Mouse (Mus musculus) neural tube, embryonic 14.5 days (tissue): ENCODE measurements at regions not wholly inside any gene's neighbourhood (a gene's known extent, or its start where the extent isn't known, plus 50 kb on each side); places are given as distances from the start of the nearest gene placed in this dataset.

Source experiments
- ATAC-seq: fragments of 200-750 bp; cut with Nextera tagmentation; 2 replicates; pipeline ENCODE4 v1.8.0; 2017; ENCODE audit warnings: low read depth, mild to moderate bottlenecking, moderate TSS enrichment, moderate library complexity
- H3K27ac ChIP-seq: fragments of 300-500 bp; sonication (generic); 2 replicates; pipeline ENCODE4 v1.5.1; 2014; ENCODE audit warnings: low read depth, mild to moderate bottlenecking, control low read depth, low read length, moderate library complexity, mixed read lengths
- H3K27me3 ChIP-seq: fragments of 300-500 bp; sonication (generic); 2 replicates; pipeline ENCODE4 v1.6.1; 2014; ENCODE audit warnings: low read length; ENCODE audit not compliant: control insufficient read depth, insufficient read depth
- H3K36me3 ChIP-seq: fragments of 300-500 bp; sonication (generic); 2 replicates; pipeline ENCODE4 v1.6.1; 2014; ENCODE audit warnings: low read length, mixed read lengths; ENCODE audit not compliant: control insufficient read depth, insufficient read depth
- H3K4me1 ChIP-seq: fragments of 300-500 bp; sonication (generic); 2 replicates; pipeline ENCODE4 v1.6.1; 2014; ENCODE audit warnings: low read length; ENCODE audit not compliant: control insufficient read depth, insufficient read depth
- H3K4me2 ChIP-seq: fragments of 300-500 bp; sonication (generic); 2 replicates; pipeline ENCODE4 v1.6.1; 2014; ENCODE audit warnings: mild to moderate bottlenecking, low read depth, low read length, control low read depth
- H3K4me3 ChIP-seq: fragments of 300-500 bp; sonication (generic); 2 replicates; pipeline ENCODE4 v1.5.1; 2014; ENCODE audit warnings: low read depth, low read length, control low read depth, mixed read lengths
- H3K9ac ChIP-seq: fragments of 300-500 bp; sonication (generic); replicated peaks from 2 replicates; pipeline ENCODE4 v1.6.1; 2014; ENCODE audit warnings: low read depth, mild to moderate bottlenecking, control low read depth, low read length, mixed read lengths
- H3K9me3 ChIP-seq: fragments of 300-500 bp; sonication (generic); 2 replicates; pipeline ENCODE4 v1.6.1; 2016; ENCODE audit warnings: low read length; ENCODE audit not compliant: control insufficient read depth
- WGBS: fragments of 180-500 bp; shearing (Covaris S2); extraction: QIAGEN DNeasy Blood & Tissue Kit; methylation state at CpG from one replicate; pipeline ENCODE4 v1.1.7; 2014; 5-methylcytosine and 5-hydroxymethylcytosine counted together

DNA sequence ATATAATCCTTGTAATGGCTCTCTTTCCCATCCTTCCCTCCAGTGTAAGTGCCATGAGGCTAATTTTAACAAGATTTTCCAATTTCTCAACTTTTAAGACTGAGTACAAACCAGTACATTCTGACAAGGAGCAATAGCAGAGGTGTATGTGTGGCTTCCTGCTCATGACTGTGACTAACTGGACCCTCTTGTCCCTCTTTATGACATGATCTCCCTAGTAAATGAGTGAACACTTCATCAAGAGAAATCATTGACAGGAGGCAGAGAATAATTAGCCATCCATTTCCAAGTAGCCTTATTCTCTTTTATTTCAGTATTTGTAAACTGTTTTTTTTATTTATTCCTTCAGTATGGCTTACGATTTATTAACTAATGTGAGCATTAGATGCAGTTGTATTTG is 497.7 kb upstream of the Adamts5 start:
- WGBS, result 81% methylated on average over 1 of the region's 1 CpGs
- H3K9me3 ChIP-seq, result no peaks in the 10 kb centered on the region
- H3K27me3 ChIP-seq, result no peaks in the 10 kb centered on the region
- H3K4me1 ChIP-seq, result no peaks in the 10 kb centered on the region
- no peaks in the 10 kb centered on the region for H3K36me3 ChIP-seq
- no peak overlapping the region for H3K27ac ChIP-seq
- H3K4me2 ChIP-seq, result no peak overlapping the region
- H3K9ac ChIP-seq, result no peak overlapping the region
- ATAC-seq, result no peak
- H3K4me3 ChIP-seq, result no peak overlapping the region

DNA sequence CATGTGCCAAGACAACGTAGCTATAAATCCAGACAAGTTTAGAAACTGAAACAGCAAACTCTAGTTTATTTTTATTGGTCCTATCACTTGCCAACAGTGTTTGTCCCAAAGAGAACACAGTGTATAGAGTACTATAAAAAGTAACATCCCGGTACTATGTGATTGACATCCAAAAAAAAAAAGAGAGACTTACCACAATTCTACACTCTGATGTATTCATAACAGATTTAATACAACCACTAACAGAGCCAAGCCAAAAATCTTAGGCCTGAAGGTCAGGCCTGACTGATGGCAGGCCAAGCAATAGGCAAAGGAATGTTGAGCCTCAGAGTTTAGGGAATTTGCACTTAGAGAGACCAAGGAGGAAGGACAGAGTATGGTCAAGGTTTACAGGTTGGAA is 495.9 kb upstream of the Adamts5 start:
- Histone ChIP-seq H3K4me2 (no peak overlapping the region), H3K36me3 (no peaks in the 10 kb centered on the region), H3K27me3 (no peaks in the 10 kb centered on the region), H3K9me3 (no peaks in the 10 kb centered on the region), H3K4me1 (no peaks in the 10 kb centered on the region), H3K9ac (no peak overlapping the region), H3K4me3 (no peak overlapping the region), H3K27ac (no peak overlapping the region)
- WGBS, result 83% methylated on average over 2 of the region's 2 CpGs
- ATAC-seq, result no peak

DNA sequence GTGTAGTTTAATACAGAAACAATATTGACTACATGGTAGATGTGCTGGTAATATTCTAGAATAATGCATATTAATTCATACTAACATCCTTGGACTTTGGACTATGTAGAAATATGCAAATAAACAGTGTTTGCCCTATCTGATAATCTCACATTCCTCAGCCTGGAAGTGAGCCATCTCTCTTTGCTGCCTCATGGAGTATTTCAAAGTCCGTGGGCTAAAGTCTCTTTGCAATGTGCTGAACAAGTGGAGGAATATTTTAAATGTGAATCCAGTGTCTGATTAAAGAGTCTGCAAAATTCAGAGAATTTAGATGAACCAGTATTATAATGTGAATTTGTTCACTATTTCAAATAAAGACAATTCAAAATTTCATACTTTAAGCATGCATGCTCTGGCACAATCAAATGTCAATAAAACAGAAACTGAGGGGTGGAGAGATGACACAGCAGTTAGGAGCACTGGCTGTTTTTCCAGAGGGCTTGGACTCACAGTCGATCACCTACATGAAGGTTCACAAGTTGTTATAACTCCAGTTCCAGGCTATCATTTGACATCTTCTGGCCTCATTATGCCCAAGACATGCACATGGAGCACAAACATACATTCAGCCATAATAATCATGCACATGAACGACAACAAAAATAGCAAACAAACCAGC is 487.6 kb upstream of the Adamts5 start:
- no peak overlapping the region for H3K4me2 ChIP-seq
- no peaks in the 10 kb centered on the region for H3K27me3 ChIP-seq
- no peak for ATAC-seq
- H3K4me1 ChIP-seq, result no peaks in the 10 kb centered on the region
- no peaks in the 10 kb centered on the region for H3K9me3 ChIP-seq
- H3K4me3 ChIP-seq, result no peak overlapping the region
- no peak overlapping the region for H3K27ac ChIP-seq
- H3K36me3 ChIP-seq, result no peaks in the 10 kb centered on the region
- no peak overlapping the region for H3K9ac ChIP-seq
- 82% methylated on average over 3 of the region's 3 CpGs for whole genome bisulfite sequencing

DNA sequence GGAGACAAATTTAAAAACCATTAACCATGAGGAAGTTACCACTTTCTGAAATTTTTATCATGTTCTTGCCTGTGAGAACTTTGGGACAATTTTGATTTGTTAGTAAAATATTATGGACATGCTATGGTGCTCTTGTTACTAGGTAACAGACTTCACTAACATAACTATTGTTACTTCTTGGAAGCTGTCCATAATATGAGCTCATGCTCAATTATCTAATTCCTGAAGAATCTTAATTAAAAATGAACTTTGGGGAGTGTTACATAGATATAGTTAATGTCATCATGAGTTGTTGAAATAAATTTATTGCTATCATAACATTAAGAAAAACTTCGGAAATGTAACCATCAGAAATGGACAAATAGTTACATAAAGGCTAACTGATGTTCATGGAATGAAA is 486.5 kb upstream of the Adamts5 start:
- Histone ChIP-seq H3K9ac (no peak overlapping the region), H3K4me3 (no peak overlapping the region), H3K36me3 (no peaks in the 10 kb centered on the region), H3K27ac (no peak overlapping the region), H3K4me1 (no peaks in the 10 kb centered on the region), H3K27me3 (no peaks in the 10 kb centered on the region), H3K4me2 (no peak overlapping the region), H3K9me3 (no peaks in the 10 kb centered on the region)
- WGBS, result 82% methylated on average over 1 of the region's 1 CpGs
- no peak for ATAC-seq

DNA sequence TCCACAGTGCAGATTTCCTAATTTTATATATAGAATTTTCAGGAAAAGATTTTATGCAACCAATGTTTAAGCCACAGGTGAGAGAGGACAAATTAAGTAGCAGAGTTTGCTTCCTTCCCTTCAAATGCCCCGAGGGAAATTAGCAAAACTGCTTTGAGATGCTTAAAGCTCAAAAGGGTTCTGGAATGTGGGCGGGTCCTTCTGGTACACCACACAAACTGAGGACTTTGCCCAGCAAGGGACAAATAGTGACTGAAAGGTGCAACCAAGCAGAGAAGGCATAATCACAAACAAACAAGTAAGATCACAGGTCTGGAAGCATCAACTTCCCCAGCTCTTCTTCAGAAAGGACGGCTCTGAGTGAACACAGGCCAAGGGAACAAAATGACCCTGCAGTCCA is 476.4 kb upstream of the Adamts5 start:
- H3K4me2 ChIP-seq, result no peak overlapping the region
- H3K9me3 ChIP-seq, result no peaks in the 10 kb centered on the region
- 43% methylated on average over 3 of the region's 3 CpGs for WGBS
- H3K27me3 ChIP-seq, result no peaks in the 10 kb centered on the region
- H3K36me3 ChIP-seq, result no peaks in the 10 kb centered on the region
- no peak overlapping the region for H3K27ac ChIP-seq
- no peak overlapping the region for H3K4me3 ChIP-seq
- H3K9ac ChIP-seq, result no peak overlapping the region
- no peaks in the 10 kb centered on the region for H3K4me1 ChIP-seq
- ATAC-seq, result no peak

DNA sequence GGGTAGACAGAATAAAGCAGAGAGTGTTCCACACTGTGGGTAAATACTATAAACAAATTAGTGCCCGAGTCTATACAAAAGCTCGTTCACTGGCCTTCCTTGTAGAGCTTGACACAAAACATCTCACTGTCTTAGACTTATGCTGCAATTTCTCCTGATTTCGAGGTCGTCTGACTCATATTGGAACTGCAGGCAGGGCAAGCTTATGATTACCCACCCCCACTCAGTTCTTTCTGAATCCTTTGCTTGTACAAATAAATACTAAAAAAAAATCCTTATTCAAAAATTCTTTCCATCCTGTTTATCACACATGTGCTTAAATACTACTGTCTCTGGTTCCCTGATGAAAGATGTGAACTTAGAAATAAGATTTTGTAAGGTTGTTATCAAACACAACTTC is 470.0 kb upstream of the Adamts5 start:
- no peak overlapping the region for H3K9ac ChIP-seq
- H3K27me3 ChIP-seq, result no peaks in the 10 kb centered on the region
- H3K4me2 ChIP-seq, result no peak overlapping the region
- H3K4me1 ChIP-seq, result no peaks in the 10 kb centered on the region
- H3K27ac ChIP-seq, result no peak overlapping the region
- WGBS, result 72% methylated on average over 4 of the region's 4 CpGs
- no peaks in the 10 kb centered on the region for H3K9me3 ChIP-seq
- no peak for ATAC-seq
- H3K36me3 ChIP-seq, result no peaks in the 10 kb centered on the region
- H3K4me3 ChIP-seq, result no peak overlapping the region

DNA sequence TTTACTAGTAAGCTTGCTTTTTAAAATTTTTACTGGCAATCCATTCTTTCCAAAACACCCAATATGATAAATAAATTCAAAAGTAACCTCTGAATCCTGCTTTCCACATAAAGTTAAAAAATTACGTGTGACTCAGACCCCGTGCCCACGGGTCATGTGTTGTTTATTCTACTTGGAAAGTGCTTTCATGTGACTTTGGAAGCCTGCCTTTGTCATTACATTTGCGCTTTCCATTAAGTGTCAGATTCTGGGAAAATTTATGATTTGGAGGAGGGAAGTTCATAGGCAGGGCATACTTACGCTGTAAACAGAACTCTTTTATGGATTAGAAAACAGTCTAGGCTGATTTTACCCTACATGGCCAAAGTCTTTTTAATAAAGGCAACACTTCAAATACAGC is 466.8 kb upstream of the Adamts5 start:
- Histone ChIP-seq H3K27ac (no peak overlapping the region), H3K9ac (no peak overlapping the region), H3K36me3 (no peaks in the 10 kb centered on the region), H3K4me2 (no peak overlapping the region), H3K9me3 (no peaks in the 10 kb centered on the region), H3K27me3 (no peaks in the 10 kb centered on the region), H3K4me1 (no peaks in the 10 kb centered on the region), H3K4me3 (no peak overlapping the region)
- WGBS, result 65% methylated on average over 5 of the region's 5 CpGs
- no peak for ATAC-seq

DNA sequence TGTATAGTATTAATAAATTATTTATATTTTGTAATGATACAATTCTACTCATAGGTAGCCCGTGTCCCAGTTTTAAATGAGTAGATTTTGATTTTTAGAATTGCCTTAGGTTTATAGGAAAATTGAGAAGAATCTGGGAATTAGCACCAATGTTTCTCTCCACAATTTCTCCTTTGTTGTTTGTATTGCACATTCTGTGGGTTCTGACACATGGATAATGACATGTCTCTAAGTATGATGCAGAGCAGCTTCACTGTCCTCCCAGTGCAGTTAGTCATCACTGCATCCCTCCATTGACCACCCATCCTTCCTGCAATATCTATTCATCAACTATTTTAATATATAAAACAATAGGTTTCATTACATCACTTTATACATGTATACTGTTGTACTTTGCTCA is 464.6 kb upstream of the Adamts5 start:
- Histone ChIP-seq H3K27me3 (no peaks in the 10 kb centered on the region), H3K4me3 (no peak overlapping the region), H3K9me3 (no peaks in the 10 kb centered on the region), H3K4me1 (no peaks in the 10 kb centered on the region), H3K36me3 (no peaks in the 10 kb centered on the region), H3K4me2 (no peak overlapping the region), H3K27ac (no peak overlapping the region), H3K9ac (no peak overlapping the region)
- ATAC-seq, result no peak
- 96% methylated on average over 1 of the region's 1 CpGs for WGBS

DNA sequence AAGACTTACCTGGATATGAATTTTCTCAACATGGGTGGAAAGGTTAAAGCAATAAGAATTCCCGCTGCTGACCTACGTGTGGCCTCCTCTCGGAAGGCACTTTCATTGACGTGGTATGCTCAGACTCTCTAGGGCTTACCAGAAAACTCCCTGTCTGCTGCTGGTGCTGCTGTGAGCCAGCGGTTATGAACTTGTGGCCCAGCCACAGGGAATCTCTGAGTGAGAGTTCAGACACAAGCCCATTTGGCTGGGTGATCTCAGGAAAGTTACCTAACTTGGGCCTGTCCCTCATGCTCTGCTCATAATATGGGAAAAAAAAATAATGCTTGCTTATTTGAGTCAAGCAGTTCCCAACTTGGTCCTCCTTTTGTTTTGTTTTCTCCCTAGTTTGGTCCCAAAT is 459.5 kb upstream of the Adamts5 start:
- WGBS, result 89% methylated on average over 5 of the region's 5 CpGs
- Histone ChIP-seq H3K36me3 (no peaks in the 10 kb centered on the region), H3K9me3 (no peaks in the 10 kb centered on the region), H3K4me3 (no peak overlapping the region), H3K4me1 (no peaks in the 10 kb centered on the region), H3K4me2 (no peak overlapping the region), H3K27ac (no peak overlapping the region), H3K27me3 (no peaks in the 10 kb centered on the region), H3K9ac (no peak overlapping the region)
- no peak for ATAC-seq
